Mouse (Mus musculus) embryonic facial prominence, embryonic 14.5 days (tissue): ENCODE results near the gene Gm17018. TPM values are rescaled to one million over a fixed set of nuclear protein-coding genes. Genes with fewer than 3 reads are reported as not detected.
"Not testable (repeated sequence)": the region's sequence is repeated elsewhere in the genome, so short reads cannot be mapped to it uniquely, and the experiment has no call there.

Experiments used
- ATAC-seq: fragments of 200-750 bp; cut with Nextera tagmentation; 2 replicates; pipeline ENCODE4 v1.8.0; 2017; ENCODE audit warnings: low read depth, moderate number of reproducible peaks, moderate TSS enrichment
- DNase-seq: peaks from one replicate; pipeline ENCODE4 v3.0.0-alpha.2; 2015; ENCODE audit warnings: low spot score
- H3K27ac ChIP-seq: fragments of 300-500 bp; sonication (generic); replicated peaks from 2 replicates; pipeline ENCODE4 v1.5.1; 2014; ENCODE audit warnings: low read depth, mild to moderate bottlenecking, low read length, moderate library complexity
- H3K27me3 ChIP-seq: fragments of 300-500 bp; sonication (generic); replicated peaks from 2 replicates; pipeline ENCODE4 v1.6.1; 2014; ENCODE audit warnings: low read length; ENCODE audit not compliant: control insufficient read depth, insufficient read depth
- H3K36me3 ChIP-seq: fragments of 300-500 bp; sonication (generic); 2 replicates; pipeline ENCODE4 v1.6.1; 2014; ENCODE audit warnings: low read length, mixed read lengths; ENCODE audit not compliant: control insufficient read depth, insufficient read depth
- H3K4me1 ChIP-seq: fragments of 300-500 bp; sonication (generic); 2 replicates; pipeline ENCODE4 v1.6.1; 2014; ENCODE audit warnings: antibody characterized with exemption, low read length; ENCODE audit not compliant: control insufficient read depth, insufficient read depth
- H3K4me2 ChIP-seq: fragments of 300-500 bp; sonication (generic); 2 replicates; pipeline ENCODE4 v1.6.1; 2014; ENCODE audit warnings: low read depth, mild to moderate bottlenecking, low read length, moderate library complexity, mixed read lengths
- H3K4me3 ChIP-seq: fragments of 300-500 bp; sonication (generic); 2 replicates; pipeline ENCODE4 v1.5.1; 2014; ENCODE audit warnings: low read depth, mild to moderate bottlenecking, low read length
- H3K9ac ChIP-seq: fragments of 300-500 bp; sonication (generic); 2 replicates; pipeline ENCODE4 v1.6.1; 2014; ENCODE audit warnings: low read depth, mild to moderate bottlenecking, low read length, moderate library complexity, mixed read lengths
- H3K9me3 ChIP-seq: fragments of 300-500 bp; sonication (generic); 2 replicates; pipeline ENCODE4 v1.6.1; 2016; ENCODE audit warnings: low read length; ENCODE audit not compliant: control insufficient read depth
- WGBS: fragments of 180-500 bp; shearing (Covaris S2); extraction: QIAGEN DNeasy Blood & Tissue Kit; methylation state at CpG from one replicate; pipeline ENCODE4 v1.1.7; 2014; 5-methylcytosine and 5-hydroxymethylcytosine counted together
- polyA plus RNA-seq: library from polyadenylated mRNA; unstranded; fragments of >200 nt; fragmentation: Nextera tagmentation; extraction: Ambion mirVana; gene quantifications from 2 replicates; pipeline ENCODE4 v1.2.1, GENCODE M21; 2014

Gm17018 gene
- polyA plus RNA-seq, 1 experiment from 2014 or later, result 44.8 TPM

DNA sequence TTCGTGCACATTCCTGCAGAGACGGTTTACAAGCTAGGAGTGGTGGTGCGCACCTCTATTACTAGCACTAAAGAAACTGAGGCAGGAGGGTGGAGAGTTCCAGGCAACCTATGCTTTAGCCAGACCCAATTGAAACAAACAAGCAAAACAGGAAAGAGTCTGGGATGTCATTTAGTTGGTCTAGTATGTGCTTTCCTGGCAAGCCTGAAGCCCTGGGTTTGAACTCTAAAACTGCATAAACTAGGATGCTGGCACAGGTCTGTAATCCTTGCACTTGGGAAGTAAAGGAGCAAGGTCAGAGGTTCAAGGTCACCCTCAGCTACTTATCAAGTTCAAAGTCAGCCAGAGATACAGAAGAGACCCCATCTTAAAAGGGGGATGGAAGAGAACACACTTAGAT is 18.4 kb upstream of the Gm17018 start:
- Histone ChIP-seq H3K27me3 (peaks cover 36% of the 10 kb centered on the region), H3K9ac (no peak overlapping the region), H3K4me3 (peak overlapping the region; percentile 40), H3K36me3 (no peaks in the 10 kb centered on the region), H3K27ac (no peak overlapping the region), H3K9me3 (no peaks in the 10 kb centered on the region), H3K4me2 (peak overlapping the region; percentile 78), H3K4me1 (0 out of 2 replicates have a peak, but pooled peaks cover 4% of the 10 kb centered on the region)
- WGBS, result 14% methylated on average over 3 of the region's 3 CpGs
- DNase-seq, result no peak
- ATAC-seq, result no peak

DNA sequence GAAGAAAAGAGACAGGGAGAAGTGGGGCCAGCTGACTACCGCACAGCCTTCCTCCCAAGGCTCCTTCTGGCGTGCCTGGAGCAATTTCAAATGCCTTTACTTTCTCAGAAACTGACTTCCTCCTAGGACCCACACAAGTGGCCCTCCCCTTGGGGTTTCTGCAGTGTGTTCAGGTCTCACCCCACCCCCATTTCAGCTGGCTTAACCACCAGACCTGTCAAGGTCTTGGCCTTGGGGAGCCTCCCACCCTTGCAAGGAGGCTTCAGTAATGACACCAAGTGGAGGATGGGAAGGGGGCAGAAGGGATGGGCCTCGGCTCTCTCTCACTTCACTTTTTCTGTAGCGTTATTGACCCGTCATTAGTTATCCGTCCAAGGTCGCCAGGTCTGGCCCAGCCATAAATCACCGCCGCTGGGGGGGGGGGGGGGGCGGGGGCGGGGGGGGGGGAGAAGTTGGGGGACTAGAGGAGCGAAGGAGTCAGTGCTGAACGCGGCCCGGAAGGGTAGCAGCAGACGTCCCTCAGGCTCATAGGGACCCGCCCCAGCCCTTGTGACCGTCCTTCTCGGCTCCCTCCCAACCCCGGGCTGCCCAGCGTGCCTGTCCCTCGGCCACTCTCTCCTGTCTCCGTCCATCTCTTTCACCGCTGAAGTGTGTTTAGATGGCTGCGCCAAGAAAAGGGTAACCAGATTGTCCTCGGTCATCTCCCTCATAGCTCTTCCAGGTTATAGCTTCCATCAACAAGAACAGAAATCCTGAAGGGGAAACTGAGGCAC is 16.1 kb upstream of the Gm17018 start:
- peaks cover 36% of the 10 kb centered on the region for H3K27me3 ChIP-seq
- H3K9me3 ChIP-seq, result no peaks in the 10 kb centered on the region
- DNase-seq (no peak), ATAC-seq (no peak)
- H3K4me1 ChIP-seq, result 0 out of 2 replicates have a peak, but pooled peaks cover 4% of the 10 kb centered on the region
- H3K4me2 ChIP-seq, result peak overlapping the region; percentile 87
- no peaks in the 10 kb centered on the region for H3K36me3 ChIP-seq
- H3K9ac ChIP-seq, result peak overlapping the region; percentile 49
- no peak overlapping the region for H3K27ac ChIP-seq
- 0% methylated on average over 13 of the region's 26 CpGs for WGBS
- H3K4me3 ChIP-seq, result peak overlapping the region; percentile 39

DNA sequence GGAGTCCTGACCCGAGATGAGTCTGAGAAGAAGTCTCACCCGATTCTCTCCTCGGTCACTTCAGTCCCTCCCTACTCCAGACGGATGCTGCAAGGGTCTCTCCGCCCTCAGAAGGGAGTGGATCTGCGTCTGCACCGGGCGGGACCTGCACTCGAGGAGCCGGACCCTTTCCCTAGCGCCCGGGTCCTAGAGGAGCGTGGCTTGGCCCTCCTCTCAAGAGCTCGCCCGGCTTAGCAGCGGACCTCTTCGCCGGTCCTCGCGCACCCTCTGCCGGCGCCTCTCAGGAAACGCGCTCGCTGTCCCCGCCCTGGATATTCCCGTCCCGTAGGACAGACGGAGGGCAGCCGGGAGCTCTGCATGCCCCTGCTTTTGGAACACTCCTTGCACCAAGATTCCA is 15.5 kb upstream of the Gm17018 start:
- Histone ChIP-seq H3K4me3 (peak overlapping the region; percentile 39), H3K27ac (no peak overlapping the region), H3K9me3 (no peaks in the 10 kb centered on the region), H3K9ac (peak overlapping the region; percentile 49), H3K4me1 (0 out of 2 replicates have a peak, but pooled peaks cover 4% of the 10 kb centered on the region), H3K4me2 (peak overlapping the region; percentile 87), H3K27me3 (peaks cover 36% of the 10 kb centered on the region), H3K36me3 (no peaks in the 10 kb centered on the region)
- DNase-seq (peak; percentile 86), ATAC-seq (peak; percentile 83)
- under 1% methylated on average over 27 of the region's 30 CpGs for WGBS

DNA sequence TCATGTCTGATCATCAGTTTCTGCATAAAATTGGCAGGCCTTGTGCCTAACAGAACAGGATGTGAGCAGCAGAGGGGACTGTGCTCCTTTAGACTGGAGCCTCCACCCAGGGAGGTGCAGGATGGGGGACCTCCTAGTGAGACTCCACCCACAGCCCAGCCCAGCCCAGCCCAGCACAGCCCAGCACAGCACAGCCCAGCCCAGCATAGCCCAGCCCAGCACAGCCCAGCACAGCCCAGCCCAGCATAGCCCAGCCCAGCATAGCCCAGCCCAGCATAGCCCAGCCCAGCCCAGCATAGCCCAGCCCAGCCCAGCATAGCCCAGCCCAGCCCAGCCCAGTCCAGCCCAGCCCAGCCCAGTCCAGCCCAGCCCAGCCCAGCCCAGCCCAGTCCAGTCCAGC is 12.2 kb upstream of the Gm17018 start:
- not testable (repeated sequence) for H3K27ac ChIP-seq, ATAC-seq

DNA sequence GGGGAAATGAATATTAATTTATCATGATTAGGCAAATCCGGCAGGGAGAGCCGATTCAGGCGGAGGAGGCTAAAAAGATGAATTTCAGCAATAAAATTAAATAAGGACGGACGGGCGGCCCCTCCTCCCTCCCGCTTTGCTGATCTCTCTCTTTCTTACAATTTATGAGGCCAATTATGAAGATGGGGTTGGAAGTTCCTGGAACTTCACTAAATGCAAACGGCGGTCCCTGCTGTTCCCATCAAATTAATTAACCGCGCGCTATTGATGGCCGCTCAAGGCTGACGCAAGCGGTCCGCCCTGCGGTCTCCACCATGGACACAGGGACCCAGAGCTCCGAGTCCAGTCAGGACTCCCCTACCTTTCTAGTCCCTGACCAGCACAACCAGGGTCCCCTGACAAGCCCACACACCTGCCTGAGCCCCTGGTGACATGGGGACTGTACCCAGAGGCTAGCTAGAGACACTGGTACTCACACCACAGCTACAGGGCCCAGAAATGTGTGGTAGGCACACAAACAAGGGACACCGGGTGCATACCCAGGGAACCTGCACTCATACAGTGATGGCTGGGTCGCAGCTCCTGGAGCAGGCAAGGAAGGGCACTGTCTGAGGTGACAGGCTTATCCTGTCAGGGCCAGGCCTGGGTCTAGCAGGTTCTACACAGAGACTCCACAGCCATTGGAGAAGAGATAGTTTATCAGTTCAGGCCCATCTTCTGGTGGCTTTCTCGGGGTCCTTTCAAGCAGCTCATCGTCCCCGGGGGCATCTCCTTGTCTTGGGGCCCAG is 11.1 kb upstream of the Gm17018 start:
- no peak overlapping the region for H3K27ac ChIP-seq
- 0 out of 2 replicates have a peak, but pooled peaks cover 3% of the 10 kb centered on the region for H3K27me3 ChIP-seq
- H3K4me2 ChIP-seq, result no peak overlapping the region
- H3K9ac ChIP-seq, result no peak overlapping the region
- H3K4me3 ChIP-seq, result no peak overlapping the region
- no peaks in the 10 kb centered on the region for H3K9me3 ChIP-seq
- 81% methylated on average over 23 of the region's 23 CpGs for WGBS
- no peak for DNase-seq
- no peak for ATAC-seq
- H3K4me1 ChIP-seq, result no peaks in the 10 kb centered on the region
- H3K36me3 ChIP-seq, result peaks cover 13% of the 10 kb centered on the region; the same call in 1 of the 2 replicates

More for the DNA sequence above, 12.2 kb upstream of the Gm17018 start:
- H3K4me1 ChIP-seq, DNase-seq, H3K4me3 ChIP-seq, H3K4me2 ChIP-seq, H3K9me3 ChIP-seq, H3K9ac ChIP-seq, H3K36me3 ChIP-seq, H3K27me3 ChIP-seq: not testable (repeated sequence)

DNA sequence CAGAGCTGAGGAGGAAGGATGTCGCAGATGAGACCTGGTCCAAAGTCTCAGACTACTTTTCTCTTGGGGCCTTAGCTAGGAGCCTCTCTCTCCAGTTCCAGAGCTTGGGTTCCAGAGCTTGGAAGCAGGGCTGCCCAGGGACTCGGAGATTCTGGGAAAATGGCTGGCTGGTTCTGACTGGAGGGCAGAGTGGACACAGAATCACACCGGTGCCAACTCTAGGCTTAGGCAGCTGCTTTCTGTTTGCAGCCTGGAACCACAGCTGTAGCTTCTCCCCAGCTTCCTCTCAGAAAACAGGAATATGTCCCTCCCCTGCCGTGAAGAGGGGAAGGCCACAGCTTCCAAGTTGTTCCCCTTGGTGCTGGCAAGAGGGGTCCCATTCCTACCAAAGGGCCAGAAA is 10.5 kb upstream of the Gm17018 start:
- H3K4me2 ChIP-seq, result no peak overlapping the region
- ATAC-seq (no peak), DNase-seq (no peak)
- 0 out of 2 replicates have a peak, but pooled peaks cover 3% of the 10 kb centered on the region for H3K27me3 ChIP-seq
- no peak overlapping the region for H3K4me3 ChIP-seq
- no peaks in the 10 kb centered on the region for H3K9me3 ChIP-seq
- H3K36me3 ChIP-seq, result peaks cover 19% of the 10 kb centered on the region; the same call in 1 of the 2 replicates
- H3K9ac ChIP-seq, result no peak overlapping the region
- H3K27ac ChIP-seq, result no peak overlapping the region
- H3K4me1 ChIP-seq, result no peaks in the 10 kb centered on the region
- 81% methylated on average over 4 of the region's 4 CpGs for WGBS

DNA sequence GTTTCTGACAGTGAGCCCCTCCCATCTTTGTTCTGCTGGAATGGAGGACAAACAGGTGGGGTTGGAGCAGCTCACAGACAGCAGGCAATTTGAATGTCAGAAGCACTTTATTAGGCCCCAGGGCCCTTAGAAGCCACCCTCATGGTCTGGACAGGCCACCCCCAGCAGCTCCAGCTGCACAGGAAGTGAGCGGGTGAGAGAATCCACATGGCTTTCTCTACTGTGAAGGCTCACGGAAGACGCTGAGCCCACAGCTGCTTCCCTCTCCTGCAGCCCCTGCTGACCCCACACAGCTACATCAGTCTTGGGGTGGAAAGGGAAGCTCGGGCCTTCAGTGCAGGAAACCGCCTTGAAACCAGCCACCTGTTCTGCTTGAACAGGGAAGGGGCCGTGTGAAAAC is 8.2 kb upstream of the Gm17018 start:
- Histone ChIP-seq H3K9me3 (no peaks in the 10 kb centered on the region), H3K4me3 (no peak overlapping the region), H3K9ac (no peak overlapping the region), H3K36me3 (peaks cover 21% of the 10 kb centered on the region; the same call in 1 of the 2 replicates), H3K4me2 (no peak overlapping the region), H3K4me1 (no peaks in the 10 kb centered on the region), H3K27ac (no peak overlapping the region), H3K27me3 (no peaks in the 10 kb centered on the region)
- peak; percentile 42 for DNase-seq
- ATAC-seq, result peak; percentile 42; the same call in 1 of the 2 replicates
- WGBS, result 55% methylated on average over 6 of the region's 6 CpGs

DNA sequence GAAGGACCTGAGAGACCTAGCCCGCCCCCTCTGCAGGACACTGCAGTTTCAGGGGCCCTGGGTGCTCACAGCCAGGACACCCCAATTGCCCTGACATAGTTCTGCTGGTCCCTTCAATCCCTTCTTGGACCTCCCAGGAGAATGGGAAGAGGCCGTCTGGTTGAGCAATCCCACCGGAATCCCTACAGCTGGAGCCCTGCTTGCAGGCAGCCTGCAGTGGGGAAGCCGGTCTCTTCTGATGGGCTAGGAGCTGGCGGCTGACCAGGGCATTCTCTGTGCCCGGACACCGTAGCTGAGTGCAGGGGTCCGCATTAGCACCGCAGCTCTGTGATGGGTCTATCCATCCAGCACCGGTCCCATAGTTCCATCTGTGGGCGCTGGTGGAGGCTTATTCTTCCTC is 6.3 kb upstream of the Gm17018 start:
- Histone ChIP-seq H3K9ac (no peak overlapping the region), H3K9me3 (no peaks in the 10 kb centered on the region), H3K27me3 (no peaks in the 10 kb centered on the region), H3K36me3 (peaks cover 28% of the 10 kb centered on the region; the same call in 1 of the 2 replicates), H3K4me2 (no peak overlapping the region), H3K4me1 (no peaks in the 10 kb centered on the region), H3K27ac (no peak overlapping the region), H3K4me3 (no peak overlapping the region)
- ATAC-seq, result no peak
- DNase-seq, result no peak
- 84% methylated on average over 11 of the region's 11 CpGs for WGBS
